Mouse (Mus musculus): ENCODE results near the gene Timm23. TPM values are rescaled to one million over a fixed set of nuclear protein-coding genes. Genes with fewer than 3 reads are reported as not detected.

Gene Timm23
- polyA plus RNA-seq, 1 experiment from 2014 or later = 234 TPM

DNA sequence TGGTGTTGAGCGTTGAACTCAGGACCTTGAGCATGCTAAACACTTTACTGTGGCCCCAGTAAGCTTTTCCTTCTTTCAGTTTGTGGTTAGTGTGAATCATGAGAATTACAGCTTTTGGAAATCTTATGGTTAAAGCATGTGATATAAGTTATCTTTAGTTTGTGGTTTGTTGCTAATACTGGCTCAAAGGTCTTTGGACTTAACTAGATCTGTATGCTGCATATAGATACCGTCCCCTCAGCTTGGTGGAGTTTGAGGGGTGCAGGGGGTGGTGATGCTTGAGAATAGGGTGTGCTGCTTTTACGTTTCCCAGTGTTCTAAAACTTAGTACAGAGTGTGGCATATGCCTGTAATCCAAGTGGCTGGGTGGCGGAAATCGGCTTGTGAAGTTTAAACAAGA lies 34.4 kb downstream of the Timm23 start:
- Histone ChIP-seq H3K4me3 (ENCODE audit: low read depth, low read length) (no peak overlapping the region), H3K4me1 (replicated peaks; ENCODE audit: control insufficient read depth, insufficient read depth) (no peaks in the 10 kb centered on the region), H3K4me2 (replicated peaks; ENCODE audit: low read depth) (peak overlapping the region; percentile 80), H3K27me3 (ENCODE audit: control insufficient read depth, insufficient read depth, low read length) (no peaks in the 10 kb centered on the region), H3K27ac (replicated peaks) (no peak overlapping the region), H3K9me3 (ENCODE audit: control insufficient read depth, low read length) (no peaks in the 10 kb centered on the region), H3K36me3 (ENCODE audit: control insufficient read depth, insufficient read depth, low read length) (no peaks in the 10 kb centered on the region; the same call in 1 of the 2 replicates), H3K9ac (ENCODE audit: low read length) (no peak overlapping the region)
- WGBS = 68% methylated on average over 5 of the region's 5 CpGs
- DNase-seq (ENCODE audit: low spot score) (no peak), ATAC-seq (ENCODE audit: low FRiP score, low TSS enrichment) (no peak)
- TF ChIP-seq EP300 (optimal IDR thresholded peaks at IDR 0.05) (no peak), CTCF (IDR thresholded peaks at IDR 0.05; ENCODE audit: low read depth) (no peak)

DNA sequence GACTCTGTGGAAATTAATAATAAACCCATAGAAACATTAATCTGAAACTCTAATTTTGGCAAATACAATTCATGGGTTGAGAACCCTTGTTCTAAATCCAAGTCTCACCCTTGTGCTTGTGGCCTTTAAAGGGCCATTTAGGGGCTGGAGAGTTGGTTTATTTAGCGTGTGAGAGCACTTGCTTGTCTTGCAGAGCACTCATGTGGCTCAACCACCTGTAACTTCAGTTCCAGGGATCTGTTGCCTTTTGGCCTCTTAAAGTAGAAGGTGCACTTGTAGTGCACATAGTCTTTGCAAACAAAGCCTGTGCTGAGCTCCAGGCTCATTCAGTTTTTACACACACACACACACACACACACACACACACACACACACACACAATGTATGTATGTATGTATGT lies 34.9 kb downstream of the Timm23 start:
- no peak overlapping the region for H3K4me3 ChIP-seq (ENCODE audit: low read depth, low read length)
- H3K4me2 ChIP-seq (replicated peaks; ENCODE audit: low read depth) = peak overlapping the region; percentile 80
- 55% methylated on average over 1 of the region's 1 CpGs for WGBS
- H3K36me3 ChIP-seq (ENCODE audit: control insufficient read depth, insufficient read depth, low read length) = no peaks in the 10 kb centered on the region; the same call in 1 of the 2 replicates
- TF ChIP-seq CTCF (IDR thresholded peaks at IDR 0.05; ENCODE audit: low read depth) = no peak
- no peak for TF ChIP-seq EP300 (optimal IDR thresholded peaks at IDR 0.05)
- ATAC-seq (ENCODE audit: low FRiP score, low TSS enrichment) (no peak), DNase-seq (ENCODE audit: low spot score) (no peak)
- no peaks in the 10 kb centered on the region for H3K27me3 ChIP-seq (ENCODE audit: control insufficient read depth, insufficient read depth, low read length)
- no peak overlapping the region for H3K9ac ChIP-seq (ENCODE audit: low read length)
- no peaks in the 10 kb centered on the region for H3K9me3 ChIP-seq (ENCODE audit: control insufficient read depth, low read length)
- H3K27ac ChIP-seq (replicated peaks) = no peak overlapping the region
- H3K4me1 ChIP-seq (replicated peaks; ENCODE audit: control insufficient read depth, insufficient read depth) = no peaks in the 10 kb centered on the region

DNA sequence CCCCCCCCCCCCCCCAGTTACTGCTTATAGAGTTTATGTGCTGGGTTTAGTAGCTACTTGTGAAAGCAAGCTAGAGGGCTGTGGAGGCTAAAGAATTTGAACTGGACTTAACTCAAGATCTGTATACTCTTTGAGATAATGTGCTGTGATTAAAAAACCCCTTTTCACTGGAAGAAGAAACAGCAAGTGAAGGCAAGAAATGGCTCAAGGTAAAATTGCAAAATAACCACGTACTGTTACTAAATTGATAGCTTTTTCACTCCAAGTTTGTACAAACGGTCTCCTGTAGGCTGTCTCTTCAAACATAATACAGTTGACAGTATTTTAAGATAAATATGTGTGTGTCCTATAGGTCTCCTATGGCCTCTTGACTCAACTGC lies 35.6 kb downstream of the Timm23 start:
- Histone ChIP-seq H3K36me3 (ENCODE audit: control insufficient read depth, insufficient read depth, low read length) (no peaks in the 10 kb centered on the region; the same call in 1 of the 2 replicates), H3K9ac (ENCODE audit: low read length) (no peak overlapping the region), H3K9me3 (ENCODE audit: control insufficient read depth, low read length) (no peaks in the 10 kb centered on the region), H3K4me1 (replicated peaks; ENCODE audit: control insufficient read depth, insufficient read depth) (0 out of 2 replicates have a peak, but pooled peaks cover under 1% of the 10 kb centered on the region), H3K27ac (replicated peaks) (no peak overlapping the region), H3K4me2 (replicated peaks; ENCODE audit: low read depth) (peak overlapping the region; percentile 80), H3K4me3 (ENCODE audit: low read depth, low read length) (peak overlapping the region; percentile 44), H3K27me3 (ENCODE audit: control insufficient read depth, insufficient read depth, low read length) (no peaks in the 10 kb centered on the region)
- WGBS = 29% methylated on average over 2 of the region's 2 CpGs
- DNase-seq (ENCODE audit: low spot score) (no peak), ATAC-seq (ENCODE audit: low FRiP score, low TSS enrichment) (no peak)
- no peak for TF ChIP-seq EP300 (optimal IDR thresholded peaks at IDR 0.05)

DNA sequence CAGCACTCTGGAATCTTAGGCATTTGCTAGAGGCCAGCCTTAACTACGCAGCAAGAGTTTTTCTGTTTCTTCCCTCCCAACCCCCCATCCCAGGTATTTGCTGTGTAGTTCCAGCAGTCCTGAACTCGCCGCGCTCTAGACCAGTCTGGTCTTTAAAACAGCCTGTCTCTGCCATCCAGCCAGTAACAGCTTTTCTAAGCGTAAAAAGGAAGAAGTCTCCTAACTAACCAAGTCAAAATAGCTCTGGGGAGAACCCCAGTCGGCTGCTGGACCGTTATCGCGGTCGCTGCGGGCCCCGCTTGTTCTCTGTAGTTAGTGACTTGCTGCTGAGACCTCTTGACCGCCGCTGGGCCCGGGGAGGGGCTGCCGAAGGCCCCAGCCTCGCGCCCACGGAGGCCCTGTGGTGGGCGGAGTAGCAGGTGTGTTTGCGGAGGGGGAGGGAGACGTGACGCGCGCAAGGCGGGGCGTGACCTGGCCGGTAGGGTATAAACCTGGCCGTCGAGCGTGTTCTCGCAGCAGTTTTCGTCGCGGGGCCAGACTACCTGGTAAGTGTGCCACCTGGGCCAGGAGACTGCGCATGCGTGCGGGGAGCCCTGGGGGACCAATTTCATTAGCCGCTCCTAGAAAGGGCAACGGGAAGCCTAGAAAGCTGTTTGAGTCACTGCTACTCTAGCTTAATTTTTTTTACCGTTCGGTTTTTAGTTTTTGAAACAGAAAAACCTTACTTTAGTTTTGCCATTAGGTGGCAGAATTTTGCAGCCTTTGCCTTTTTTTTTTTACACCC lies 36.2 kb downstream of the Timm23 start:
- TF ChIP-seq CTCF (IDR thresholded peaks at IDR 0.05; ENCODE audit: low read depth) (peak; percentile 35), EP300 (optimal IDR thresholded peaks at IDR 0.05) (no peak)
- DNase-seq (ENCODE audit: low spot score) = peak; percentile 94
- Histone ChIP-seq H3K36me3 (ENCODE audit: control insufficient read depth, insufficient read depth, low read length) (no peaks in the 10 kb centered on the region), H3K4me2 (replicated peaks; ENCODE audit: low read depth) (peak overlapping the region; percentile 80), H3K27ac (replicated peaks) (peak overlapping the region; percentile 89), H3K4me3 (ENCODE audit: low read depth, low read length) (peak overlapping the region; percentile 44), H3K9me3 (ENCODE audit: control insufficient read depth, low read length) (no peaks in the 10 kb centered on the region), H3K9ac (ENCODE audit: low read length) (peak overlapping the region; percentile 61), H3K27me3 (ENCODE audit: control insufficient read depth, insufficient read depth, low read length) (no peaks in the 10 kb centered on the region), H3K4me1 (replicated peaks; ENCODE audit: control insufficient read depth, insufficient read depth) (0 out of 2 replicates have a peak, but pooled peaks cover 4% of the 10 kb centered on the region)
- under 1% methylated on average over 41 of the region's 42 CpGs for WGBS
- ATAC-seq (ENCODE audit: low FRiP score, low TSS enrichment) = peak; percentile 88

DNA sequence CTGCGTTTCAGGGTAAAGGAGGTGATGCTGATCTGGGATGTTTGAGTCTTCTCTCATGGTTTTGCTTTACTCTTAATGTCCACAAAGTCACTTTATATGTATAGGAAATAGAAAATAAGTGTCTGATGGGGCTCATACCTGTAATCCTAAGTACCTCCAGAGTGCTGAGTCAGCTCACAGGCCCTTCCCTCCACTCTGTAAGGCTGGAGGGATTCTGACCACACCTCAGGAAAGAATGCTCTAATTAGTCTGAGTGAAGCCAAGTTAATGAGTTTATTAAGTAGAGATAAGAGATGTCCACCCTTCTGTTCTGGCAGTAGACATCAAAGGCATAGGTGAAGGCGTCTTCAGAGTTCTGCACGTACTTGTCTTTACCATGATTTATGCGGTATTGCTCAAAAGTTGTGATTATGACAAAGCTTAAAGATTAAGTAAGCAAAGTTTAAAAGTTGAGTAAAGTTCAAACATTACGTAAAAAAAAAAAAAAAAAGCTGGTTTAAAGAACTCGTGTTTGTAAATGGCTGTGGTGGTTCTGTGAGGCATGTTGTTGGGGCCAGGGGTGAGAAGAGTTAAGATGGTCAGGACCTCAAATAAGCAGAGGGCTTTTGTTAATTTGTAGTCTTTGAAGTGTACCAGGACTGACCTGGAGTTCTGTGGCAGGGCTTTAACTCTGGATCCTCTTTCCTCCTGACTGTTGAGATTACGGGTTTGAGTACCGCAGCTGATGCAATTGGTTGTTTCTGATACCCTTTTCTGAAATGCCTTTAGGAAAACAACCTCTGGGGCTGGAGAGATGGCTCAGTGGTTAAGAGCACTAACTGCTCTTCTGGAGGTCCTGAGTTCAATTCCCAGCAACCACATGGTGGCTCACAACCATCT lies 37.3 kb downstream of the Timm23 start:
- Histone ChIP-seq H3K27me3 (ENCODE audit: control insufficient read depth, insufficient read depth, low read length) (no peaks in the 10 kb centered on the region), H3K4me1 (replicated peaks; ENCODE audit: control insufficient read depth, insufficient read depth) (0 out of 2 replicates have a peak, but pooled peaks cover 4% of the 10 kb centered on the region), H3K4me3 (ENCODE audit: low read depth, low read length) (no peak overlapping the region), H3K9ac (ENCODE audit: low read length) (no peak overlapping the region), H3K9me3 (ENCODE audit: control insufficient read depth, low read length) (no peaks in the 10 kb centered on the region), H3K36me3 (ENCODE audit: control insufficient read depth, insufficient read depth, low read length) (no peaks in the 10 kb centered on the region), H3K4me2 (replicated peaks; ENCODE audit: low read depth) (peak overlapping the region; percentile 80; the same call in 1 of the 2 replicates), H3K27ac (replicated peaks) (peak overlapping the region; percentile 56; the same call in 1 of the 2 replicates)
- ATAC-seq (ENCODE audit: low FRiP score, low TSS enrichment) (peak; percentile 34), DNase-seq (ENCODE audit: low spot score) (no peak)
- TF ChIP-seq CTCF (IDR thresholded peaks at IDR 0.05; ENCODE audit: low read depth) (no peak), EP300 (optimal IDR thresholded peaks at IDR 0.05) (peak; percentile 67)
- 39% methylated on average over 8 of the region's 8 CpGs for WGBS
